Mouse (Mus musculus): Measurements from ENCODE around the gene Taf4. TPM values are rescaled to one million over a fixed set of nuclear protein-coding genes. Genes with fewer than 3 reads are reported as not detected.

Gene Taf4
- polyA plus RNA-seq, 1 experiment from 2014 or later: 5.0 TPM

DNA sequence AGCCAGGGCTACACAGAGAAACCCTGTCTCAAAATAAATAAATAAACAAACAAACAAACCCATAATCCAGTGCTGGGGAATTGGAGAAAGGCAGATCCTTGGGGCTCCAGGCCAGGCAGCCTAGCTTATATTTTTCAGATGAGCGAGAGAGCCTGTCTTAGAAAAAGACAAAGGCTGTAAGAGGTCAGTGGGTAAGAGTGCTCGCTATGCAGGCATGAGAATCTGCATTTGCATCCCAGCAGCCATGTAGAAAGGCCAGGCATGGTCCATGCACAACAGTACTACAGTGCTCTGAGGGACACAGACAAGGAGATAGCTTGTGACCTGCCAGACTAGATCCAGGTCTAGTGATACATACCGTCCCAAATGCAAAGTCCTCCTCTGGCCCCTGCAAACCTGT is 6.3 kb upstream of the Taf4 start:
- no peaks in the 10 kb centered on the region for H3K36me3 ChIP-seq
- H3K4me2 ChIP-seq: no peak overlapping the region
- H3K27ac ChIP-seq: no peak overlapping the region
- 88% methylated on average over 3 of the region's 3 CpGs for WGBS
- ATAC-seq (ENCODE audit: insufficient number of reproducible peaks, insufficient read depth, low FRiP score, low TSS enrichment, low read depth): no peak
- no peak overlapping the region for H3K9ac ChIP-seq (replicated peaks)
- no peak overlapping the region for H3K4me3 ChIP-seq (replicated peaks)
- no peaks in the 10 kb centered on the region for H3K27me3 ChIP-seq
- H3K4me1 ChIP-seq (replicated peaks): peaks cover 8% of the 10 kb centered on the region; the same call in 1 of the 2 replicates
- no peaks in the 10 kb centered on the region for H3K9me3 ChIP-seq

DNA sequence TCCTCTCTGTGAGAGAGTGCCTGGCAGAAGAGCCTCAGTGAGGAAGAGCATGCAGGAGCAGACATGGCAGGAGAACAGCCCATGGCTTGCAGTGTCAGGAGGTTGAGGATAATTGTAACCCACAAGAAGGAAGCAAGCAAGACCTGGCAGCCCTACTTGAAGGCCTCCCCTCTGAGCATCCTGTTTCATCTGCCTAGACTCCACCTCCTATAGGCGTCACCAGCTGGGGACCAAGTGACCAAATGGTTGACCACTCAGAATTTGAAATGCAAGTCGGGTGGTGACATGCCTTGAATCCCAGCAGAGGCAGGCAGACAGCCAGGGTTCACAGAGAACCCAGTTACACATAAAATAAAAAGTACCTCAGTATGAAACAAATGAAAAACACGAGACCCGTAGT is 4.2 kb upstream of the Taf4 start:
- H3K27ac ChIP-seq: no peak overlapping the region
- H3K9ac ChIP-seq (replicated peaks): no peak overlapping the region
- peaks cover 11% of the 10 kb centered on the region; the same call in 1 of the 2 replicates for H3K4me1 ChIP-seq (replicated peaks)
- ATAC-seq (ENCODE audit: insufficient number of reproducible peaks, insufficient read depth, low FRiP score, low TSS enrichment, low read depth): no peak
- H3K36me3 ChIP-seq: no peaks in the 10 kb centered on the region
- H3K9me3 ChIP-seq: no peaks in the 10 kb centered on the region
- no peak overlapping the region for H3K4me3 ChIP-seq (replicated peaks)
- WGBS: 35% methylated on average over 4 of the region's 4 CpGs
- H3K4me2 ChIP-seq: no peak overlapping the region
- H3K27me3 ChIP-seq: no peaks in the 10 kb centered on the region

DNA sequence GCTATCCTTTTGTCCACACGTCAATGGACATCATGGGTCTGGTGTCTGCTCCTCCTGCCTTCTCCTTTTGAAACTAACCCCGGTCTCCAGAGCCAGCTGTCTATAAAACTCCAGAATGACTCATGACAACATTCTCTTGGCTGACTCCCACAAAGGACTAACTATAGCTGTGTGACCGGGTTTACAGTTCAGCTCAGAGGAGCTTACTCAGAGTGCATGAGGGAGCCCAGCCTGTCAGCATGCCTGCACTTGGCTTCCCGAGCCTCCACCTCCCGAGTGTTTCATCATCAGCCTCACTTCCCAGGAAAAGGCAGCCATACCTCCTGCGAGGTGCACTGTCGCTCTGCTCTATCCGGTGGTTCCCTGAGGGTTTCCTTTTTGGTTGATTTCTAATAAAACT is 3.4 kb upstream of the Taf4 start:
- H3K4me2 ChIP-seq: no peak overlapping the region
- H3K9me3 ChIP-seq: no peaks in the 10 kb centered on the region
- no peaks in the 10 kb centered on the region for H3K36me3 ChIP-seq
- H3K9ac ChIP-seq (replicated peaks): no peak overlapping the region
- no peak overlapping the region for H3K27ac ChIP-seq
- peaks cover 15% of the 10 kb centered on the region for H3K4me1 ChIP-seq (replicated peaks)
- WGBS: 56% methylated on average over 8 of the region's 8 CpGs
- H3K27me3 ChIP-seq: peaks cover 3% of the 10 kb centered on the region; the same call in 1 of the 2 replicates
- H3K4me3 ChIP-seq (replicated peaks): no peak overlapping the region
- ATAC-seq (ENCODE audit: insufficient number of reproducible peaks, insufficient read depth, low FRiP score, low TSS enrichment, low read depth): no peak

DNA sequence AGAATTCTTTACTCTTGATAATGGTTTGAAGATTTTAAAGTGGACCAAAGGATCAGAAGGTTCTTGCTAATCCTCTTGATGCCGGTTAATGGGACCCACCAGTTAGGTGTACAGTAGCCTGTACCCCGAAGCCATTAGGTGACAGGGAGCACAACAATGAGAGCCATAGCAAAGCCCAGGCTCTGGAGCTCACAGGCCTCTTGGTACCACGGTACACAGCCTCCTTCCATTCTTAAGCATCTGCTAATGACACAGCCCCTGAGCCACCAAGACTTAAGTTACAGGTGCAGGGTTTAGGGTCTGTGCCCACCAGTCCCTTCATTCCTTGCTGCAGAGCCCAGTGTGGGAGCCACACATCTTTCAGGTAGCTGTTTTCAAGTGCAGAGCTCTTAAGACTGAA is 1.8 kb upstream of the Taf4 start:
- Histone ChIP-seq H3K27ac (no peak overlapping the region), H3K4me2 (peak overlapping the region; percentile 57), H3K36me3 (no peaks in the 10 kb centered on the region), H3K27me3 (peaks cover 3% of the 10 kb centered on the region; the same call in 1 of the 2 replicates), H3K4me3 (replicated peaks) (no peak overlapping the region), H3K9me3 (no peaks in the 10 kb centered on the region), H3K9ac (replicated peaks) (no peak overlapping the region), H3K4me1 (replicated peaks) (peaks cover 31% of the 10 kb centered on the region)
- WGBS: 67% methylated on average over 3 of the region's 3 CpGs
- ATAC-seq (ENCODE audit: insufficient number of reproducible peaks, insufficient read depth, low FRiP score, low TSS enrichment, low read depth): no peak

DNA sequence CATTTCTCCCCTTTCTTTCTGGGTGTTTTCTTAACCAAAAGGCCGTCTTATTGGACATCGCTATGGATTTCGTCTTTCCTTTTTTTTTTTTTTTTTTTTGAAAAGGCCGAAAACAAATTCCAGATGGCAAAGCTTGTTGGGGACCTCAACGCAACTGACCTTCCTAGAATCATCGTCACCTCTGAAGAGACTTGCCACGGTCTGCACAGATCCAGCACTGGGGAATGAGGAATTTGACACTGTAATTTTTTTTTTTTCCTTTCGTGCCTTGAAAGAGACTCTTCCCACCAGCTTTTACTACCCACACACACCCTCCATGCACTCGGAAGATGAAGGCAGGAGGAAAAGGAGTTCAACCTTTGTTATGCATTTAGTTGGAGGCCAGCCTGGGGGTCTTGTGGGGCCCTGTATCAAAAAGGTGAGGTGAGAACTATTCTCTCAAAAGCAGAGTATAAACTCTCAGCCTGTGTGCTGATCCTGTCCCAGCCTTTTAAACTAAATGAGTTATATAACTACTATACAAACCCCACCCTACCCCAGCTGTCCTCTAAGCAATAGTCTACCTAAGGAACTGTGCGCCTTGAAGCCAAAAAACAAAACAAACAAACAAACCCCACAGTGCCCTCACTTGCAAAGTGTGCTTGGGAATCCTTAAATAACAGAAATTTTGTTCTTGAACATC is 1.0 kb upstream of the Taf4 start:
- ATAC-seq (ENCODE audit: insufficient number of reproducible peaks, insufficient read depth, low FRiP score, low TSS enrichment, low read depth): no peak
- peak overlapping the region; percentile 93 for H3K9ac ChIP-seq (replicated peaks)
- peak overlapping the region; percentile 73 for H3K4me3 ChIP-seq (replicated peaks)
- WGBS: 8% methylated on average over 9 of the region's 10 CpGs
- H3K27ac ChIP-seq: peak overlapping the region; percentile 97
- peak overlapping the region; percentile 57 for H3K4me2 ChIP-seq
- H3K4me1 ChIP-seq (replicated peaks): peaks cover 36% of the 10 kb centered on the region
- no peaks in the 10 kb centered on the region for H3K36me3 ChIP-seq
- H3K9me3 ChIP-seq: no peaks in the 10 kb centered on the region
- peaks cover 3% of the 10 kb centered on the region; the same call in 1 of the 2 replicates for H3K27me3 ChIP-seq

DNA sequence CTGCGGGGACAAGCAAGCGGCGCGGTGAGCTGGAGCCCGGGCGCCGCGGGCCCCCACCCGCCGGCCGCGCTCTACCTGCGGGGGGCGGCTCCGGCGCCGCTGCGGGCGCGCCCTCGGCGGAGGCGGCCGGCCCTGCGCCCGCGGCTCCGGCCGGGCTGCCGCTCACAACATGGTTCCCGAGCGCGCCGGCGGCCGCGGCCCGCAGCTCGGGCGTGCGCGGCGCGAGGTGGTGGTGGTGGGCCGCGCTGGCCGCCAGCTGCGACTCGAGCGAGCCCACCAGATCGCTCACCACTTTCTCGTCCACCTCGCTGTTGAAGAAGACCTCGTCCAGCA is 185 bp downstream of the Taf4 start:
- Histone ChIP-seq H3K9ac (replicated peaks) (peak overlapping the region; percentile 76), H3K36me3 (no peaks in the 10 kb centered on the region), H3K4me2 (peak overlapping the region; percentile 57; the same call in 1 of the 2 replicates), H3K4me3 (replicated peaks) (peak overlapping the region; percentile 73), H3K4me1 (replicated peaks) (peaks cover 36% of the 10 kb centered on the region), H3K27me3 (peaks cover 3% of the 10 kb centered on the region; the same call in 1 of the 2 replicates), H3K27ac (peak overlapping the region; percentile 97), H3K9me3 (no peaks in the 10 kb centered on the region)
- under 1% methylated on average over 37 of the region's 54 CpGs for WGBS
- no peak; the same call in 1 of the 2 replicates for ATAC-seq (ENCODE audit: insufficient number of reproducible peaks, insufficient read depth, low FRiP score, low TSS enrichment, low read depth)

DNA sequence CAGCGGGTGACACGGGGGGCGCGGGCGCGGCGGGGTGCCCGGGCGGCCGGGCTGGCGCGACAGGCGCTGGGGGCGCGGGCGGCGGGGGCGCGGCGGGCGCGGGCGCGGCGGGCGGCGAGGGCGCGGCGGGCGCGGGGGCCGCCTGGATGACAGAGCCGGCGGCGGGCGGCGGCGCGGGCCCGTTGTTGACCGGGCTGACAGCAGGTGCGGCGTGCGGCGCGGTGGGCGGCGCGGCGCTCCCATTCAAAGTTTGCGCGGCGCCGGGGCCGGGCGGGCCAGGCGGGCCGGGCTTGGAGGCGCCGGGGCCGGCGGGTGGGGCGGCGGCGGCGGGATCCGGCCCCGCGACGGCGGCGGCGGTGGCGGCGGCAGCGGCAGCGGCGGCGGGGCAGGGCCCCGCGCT is 595 bp downstream of the Taf4 start:
- Histone ChIP-seq H3K36me3 (no peaks in the 10 kb centered on the region), H3K4me3 (replicated peaks) (peak overlapping the region; percentile 73), H3K4me2 (peak overlapping the region; percentile 100; the same call in 1 of the 2 replicates), H3K4me1 (replicated peaks) (peaks cover 39% of the 10 kb centered on the region), H3K9ac (replicated peaks) (peak overlapping the region; percentile 76), H3K27ac (no peak overlapping the region), H3K9me3 (no peaks in the 10 kb centered on the region), H3K27me3 (peaks cover 3% of the 10 kb centered on the region; the same call in 1 of the 2 replicates)
- ATAC-seq (ENCODE audit: insufficient number of reproducible peaks, insufficient read depth, low FRiP score, low TSS enrichment, low read depth): no peak
- no CpG with 5 or more reads among the region's 82 CpGs for WGBS

DNA sequence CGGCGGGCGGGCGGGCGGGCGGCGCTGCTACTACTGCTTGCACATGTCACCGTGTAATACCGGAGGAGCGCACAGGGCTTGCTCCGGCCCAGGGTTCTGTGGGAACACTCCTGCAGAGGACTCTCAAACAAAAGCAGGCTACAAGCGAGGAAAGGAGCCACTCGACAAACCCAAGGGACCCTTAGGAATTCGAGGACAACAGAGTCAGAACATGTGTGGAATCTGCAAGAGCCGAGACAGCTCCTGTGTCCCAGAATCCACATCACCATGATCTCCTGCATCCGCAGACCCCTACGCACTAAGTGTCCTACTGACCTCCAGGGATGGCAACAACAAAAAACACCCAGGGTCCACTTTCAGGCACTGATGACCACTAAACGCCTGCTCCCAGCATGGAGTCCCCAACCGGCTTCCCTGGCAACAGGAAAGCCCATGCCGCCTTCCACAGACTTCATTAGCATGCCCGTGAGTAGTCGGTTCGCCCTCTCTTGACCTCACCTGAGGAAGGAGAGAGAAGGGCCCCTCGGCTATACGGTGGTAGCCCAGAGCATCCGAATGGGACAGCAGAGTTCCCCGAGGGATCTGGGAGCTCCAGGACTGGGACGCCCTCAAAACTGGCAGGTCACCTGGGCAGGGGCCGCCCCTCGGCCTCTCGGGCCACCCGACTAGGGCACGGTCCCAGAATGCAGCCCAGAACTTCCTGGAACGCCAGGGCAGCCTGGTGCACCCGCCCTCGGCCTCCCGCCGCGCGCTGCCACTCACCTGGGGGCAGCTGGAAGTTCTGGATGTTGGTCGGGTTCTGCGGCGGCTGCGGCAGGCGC is 1.6 kb downstream of the Taf4 start:
- no peaks in the 10 kb centered on the region for H3K9me3 ChIP-seq
- H3K36me3 ChIP-seq: no peaks in the 10 kb centered on the region
- H3K27ac ChIP-seq: no peak overlapping the region
- H3K4me1 ChIP-seq (replicated peaks): peaks cover 39% of the 10 kb centered on the region
- ATAC-seq (ENCODE audit: insufficient number of reproducible peaks, insufficient read depth, low FRiP score, low TSS enrichment, low read depth): no peak
- H3K9ac ChIP-seq (replicated peaks): peak overlapping the region; percentile 77
- 4% methylated on average over 45 of the region's 45 CpGs for WGBS
- H3K4me2 ChIP-seq: peak overlapping the region; percentile 100
- H3K4me3 ChIP-seq (replicated peaks): peak overlapping the region; percentile 73
- peaks cover 3% of the 10 kb centered on the region; the same call in 1 of the 2 replicates for H3K27me3 ChIP-seq

DNA sequence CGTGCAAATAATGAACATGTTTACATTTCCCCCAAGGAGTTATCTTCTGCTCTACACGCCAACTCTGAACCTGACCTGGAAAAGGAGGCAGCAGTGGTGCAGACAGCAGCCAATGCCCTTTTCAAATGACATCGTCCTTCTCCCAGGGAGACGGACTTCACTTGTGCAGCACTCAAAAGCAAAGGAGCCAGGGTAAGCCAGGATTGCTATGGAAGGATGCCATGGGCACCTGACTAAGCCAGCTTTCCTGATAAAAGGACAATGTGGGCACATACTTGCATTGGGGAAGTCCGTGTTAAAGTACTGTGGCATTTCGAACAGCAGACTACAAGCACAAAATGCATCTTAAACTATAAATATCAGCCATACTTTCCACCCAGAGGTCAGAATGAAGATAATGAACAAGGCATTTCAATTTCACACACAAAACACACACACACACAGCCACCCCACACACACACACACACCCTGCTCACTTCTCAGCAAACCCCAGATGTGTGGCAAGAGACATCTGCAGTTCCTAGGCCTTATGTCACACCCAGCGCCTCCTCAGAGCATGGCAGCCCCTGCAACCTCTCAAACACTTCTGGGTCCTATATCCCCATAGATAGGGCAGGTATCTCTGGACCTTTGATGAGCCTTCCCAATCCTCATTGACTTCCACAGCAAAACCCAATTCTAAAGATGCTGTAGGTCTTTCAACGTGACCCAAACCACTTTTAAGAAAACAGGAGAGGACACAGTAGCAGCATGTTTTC is 2.4 kb downstream of the Taf4 start:
- Histone ChIP-seq H3K27me3 (peaks cover 3% of the 10 kb centered on the region; the same call in 1 of the 2 replicates), H3K27ac (no peak overlapping the region), H3K36me3 (no peaks in the 10 kb centered on the region), H3K4me3 (replicated peaks) (peak overlapping the region; percentile 73), H3K9me3 (no peaks in the 10 kb centered on the region), H3K9ac (replicated peaks) (peak overlapping the region; percentile 77), H3K4me2 (peak overlapping the region; percentile 100), H3K4me1 (replicated peaks) (peaks cover 44% of the 10 kb centered on the region)
- WGBS: 36% methylated on average over 8 of the region's 8 CpGs
- no peak for ATAC-seq (ENCODE audit: insufficient number of reproducible peaks, insufficient read depth, low FRiP score, low TSS enrichment, low read depth)

DNA sequence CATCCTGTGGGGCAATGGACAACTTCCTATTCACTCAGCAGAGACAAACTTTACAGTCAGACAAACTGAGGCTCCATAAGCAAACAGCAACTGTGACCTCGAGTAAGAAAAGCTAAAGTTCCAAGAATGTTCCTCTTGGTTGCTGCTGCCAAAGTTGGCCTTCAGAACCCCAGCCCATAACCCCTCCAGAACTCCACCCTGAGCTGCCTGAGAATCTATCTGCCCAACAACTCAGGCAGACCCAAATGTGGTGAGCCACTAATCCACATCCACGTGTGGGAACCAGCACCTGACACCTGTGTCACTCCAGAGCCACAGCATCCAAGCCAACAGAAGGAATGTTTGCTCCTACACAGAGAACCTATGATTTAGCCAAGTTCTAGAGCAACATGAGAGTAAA is 4.0 kb downstream of the Taf4 start:
- H3K9me3 ChIP-seq: no peaks in the 10 kb centered on the region
- no peaks in the 10 kb centered on the region for H3K36me3 ChIP-seq
- peaks cover 37% of the 10 kb centered on the region for H3K4me1 ChIP-seq (replicated peaks)
- peaks cover 3% of the 10 kb centered on the region; the same call in 1 of the 2 replicates for H3K27me3 ChIP-seq
- WGBS: 55% methylated on average over 2 of the region's 2 CpGs
- H3K9ac ChIP-seq (replicated peaks): no peak overlapping the region
- H3K27ac ChIP-seq: no peak overlapping the region
- H3K4me2 ChIP-seq: no peak overlapping the region
- no peak for ATAC-seq (ENCODE audit: insufficient number of reproducible peaks, insufficient read depth, low FRiP score, low TSS enrichment, low read depth)
- H3K4me3 ChIP-seq (replicated peaks): no peak overlapping the region

DNA sequence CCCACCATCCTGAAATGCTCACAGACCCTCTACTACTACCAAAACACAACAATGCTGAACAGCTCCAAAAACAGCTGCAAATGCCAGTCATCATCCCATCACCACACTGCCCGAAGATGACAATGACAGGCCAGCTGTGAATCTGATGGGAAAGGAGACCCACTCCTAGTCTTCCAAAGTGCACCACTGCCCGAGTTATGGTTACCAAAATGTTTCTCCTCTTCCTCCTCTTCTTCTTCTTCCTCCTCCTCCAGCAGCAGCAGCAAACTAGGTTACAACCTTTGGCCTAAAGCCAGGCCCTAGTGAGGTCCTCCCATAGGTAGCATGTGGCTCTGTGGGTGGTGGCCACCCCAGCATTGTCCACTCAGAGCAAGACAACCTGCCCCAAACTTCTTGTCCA is 4.6 kb downstream of the Taf4 start:
- H3K9ac ChIP-seq (replicated peaks): no peak overlapping the region
- no peak overlapping the region for H3K4me3 ChIP-seq (replicated peaks)
- peaks cover 42% of the 10 kb centered on the region for H3K4me1 ChIP-seq (replicated peaks)
- no peaks in the 10 kb centered on the region for H3K36me3 ChIP-seq
- no peak for ATAC-seq (ENCODE audit: insufficient number of reproducible peaks, insufficient read depth, low FRiP score, low TSS enrichment, low read depth)
- no peak overlapping the region for H3K4me2 ChIP-seq
- no peak overlapping the region for H3K27ac ChIP-seq
- H3K27me3 ChIP-seq: peaks cover 3% of the 10 kb centered on the region; the same call in 1 of the 2 replicates
- 82% methylated on average over 2 of the region's 2 CpGs for WGBS
- H3K9me3 ChIP-seq: no peaks in the 10 kb centered on the region
